Mouse (Mus musculus) liver, embryonic 14.5 days (tissue): ENCODE results near the gene Tpbg. TPM values are rescaled to one million over a fixed set of nuclear protein-coding genes. Genes with fewer than 3 reads are reported as not detected.

Experiments used
- ATAC-seq: fragments of 200-750 bp; cut with Nextera tagmentation; 2 replicates; pipeline ENCODE4 v1.8.0; 2017; ENCODE audit warnings: moderate number of reproducible peaks, mild to moderate bottlenecking, moderate library complexity; ENCODE audit not compliant: insufficient read depth
- DNase-seq, 3 experiments: peaks; one replicate each; pipeline ENCODE4 v3.0.0-alpha.2; 2012 to 2013; ENCODE audit warnings: low read depth in 3 of 3, low spot score in 3 of 3
- H3K27ac ChIP-seq: fragments of 300-500 bp; sonication (generic); 2 replicates; pipeline ENCODE4 v1.5.1; 2014; ENCODE audit warnings: moderate library complexity, mild to moderate bottlenecking, control low read depth, inconsistent platforms
- H3K27me3 ChIP-seq: fragments of 300-500 bp; sonication (generic); 2 replicates; pipeline ENCODE4 v1.6.1; 2014; ENCODE audit warnings: mild to moderate bottlenecking, low read length, moderate library complexity; ENCODE audit not compliant: control insufficient read depth, insufficient read depth
- H3K36me3 ChIP-seq: fragments of 300-500 bp; sonication (generic); replicated peaks from 2 replicates; pipeline ENCODE4 v1.6.1; 2014; ENCODE audit warnings: low read depth; ENCODE audit not compliant: control insufficient read depth, insufficient read depth
- H3K4me1 ChIP-seq, 2 experiments: fragments of 200-500 bp in 1 of 2; fragments of 300-500 bp in 1 of 2; sonication (generic) in 1 of 2; replicated peaks; 2 replicates each; pipeline ENCODE4 v1.6.1; 2012 to 2014; ENCODE audit warnings: antibody characterized with exemption in 1 of 2, inconsistent platforms in 1 of 2, low read length in 1 of 2; ENCODE audit not compliant: control insufficient read depth in 2 of 2, insufficient read depth in 2 of 2
- H3K4me2 ChIP-seq: fragments of 300-500 bp; sonication (generic); 2 replicates; pipeline ENCODE4 v1.6.1; 2014; ENCODE audit warnings: low read depth, mild to moderate bottlenecking, control low read depth, moderate library complexity
- H3K4me3 ChIP-seq, 2 experiments: fragments of 200-500 bp in 1 of 2; fragments of 300-500 bp in 1 of 2; sonication (generic) in 1 of 2; 2 replicates each; pipeline ENCODE4 v1.5.1; 2012 to 2014; ENCODE audit warnings: low read depth in 2 of 2, low read length in 2 of 2, mild to moderate bottlenecking in 2 of 2, control low read depth in 1 of 2, inconsistent platforms in 1 of 2, moderate library complexity in 1 of 2; ENCODE audit not compliant: insufficient read depth in 1 of 2
- H3K9ac ChIP-seq: fragments of 300-500 bp; sonication (generic); replicated peaks from 2 replicates; pipeline ENCODE4 v1.6.1; 2014; ENCODE audit warnings: mild to moderate bottlenecking, control low read depth, moderate library complexity
- H3K9me3 ChIP-seq: fragments of 300-500 bp; sonication (generic); 2 replicates; pipeline ENCODE4 v1.6.1; 2016; ENCODE audit warnings: low read length, mixed read lengths; ENCODE audit not compliant: control insufficient read depth
- CTCF ChIP-seq: IDR thresholded peaks from 2 replicates; pipeline ENCODE4 v1.5.1; 2016; ENCODE audit warnings: antibody characterized with exemption, low read depth, control low read depth
- EP300 ChIP-seq: IDR thresholded peaks from 2 replicates; pipeline ENCODE4 v1.6.1; 2016; ENCODE audit warnings: antibody characterized with exemption, low read depth
- WGBS: fragments of 180-500 bp; shearing (Covaris S2); extraction: QIAGEN DNeasy Blood & Tissue Kit; methylation state at CpG from one replicate; pipeline ENCODE4 v1.1.7; 2014; ENCODE audit not compliant: insufficient replicate concordance; 5-methylcytosine and 5-hydroxymethylcytosine counted together
- polyA plus RNA-seq, 2 experiments: library from polyadenylated mRNA; depleted of rRNA in 1 of 2; stranded (reverse) in 1 of 2; unstranded in 1 of 2; fragments of >200 nt; fragmentation: Nextera tagmentation in 1 of 2; extraction: Ambion mirVana in 1 of 2; gene quantifications; 2 replicates each; pipeline versions ENCODE4 v1.2.1 to v1.2.3; 2012 to 2014

The Tpbg gene
- polyA plus RNA-seq, 2 experiments, result 0.17 to 0.27 TPM

DNA sequence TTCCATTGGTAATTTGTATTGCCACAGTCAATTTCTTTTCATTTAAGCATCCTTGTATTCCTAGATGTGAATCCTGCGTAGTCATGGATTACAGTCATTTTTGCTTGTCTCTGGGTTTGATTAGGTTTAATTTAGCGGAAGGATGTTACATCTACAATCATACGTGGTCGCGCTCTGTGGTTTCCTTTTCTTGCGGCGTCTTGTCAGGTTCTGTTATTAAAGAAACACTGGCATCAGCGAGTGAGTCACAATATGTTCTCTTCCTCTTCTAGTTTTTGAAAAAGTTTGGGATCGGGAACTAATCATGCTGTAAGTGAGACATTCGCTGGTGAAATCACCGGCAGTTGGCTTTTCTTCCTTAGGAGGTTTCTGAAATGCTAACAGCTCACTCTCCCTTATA lies 21.4 kb upstream of the Tpbg start:
- no peaks in the 10 kb centered on the region for H3K27me3 ChIP-seq
- DNase-seq, result no peak
- no peaks in the 10 kb centered on the region for H3K4me1 ChIP-seq
- no peak overlapping the region for H3K4me2 ChIP-seq
- no peak overlapping the region for H3K9ac ChIP-seq
- no peak overlapping the region for H3K4me3 ChIP-seq
- H3K9me3 ChIP-seq, result no peaks in the 10 kb centered on the region
- 49% methylated on average over 11 of the region's 11 CpGs for WGBS
- H3K36me3 ChIP-seq, result no peaks in the 10 kb centered on the region
- no peak overlapping the region for H3K27ac ChIP-seq
- TF ChIP-seq CTCF (no peak), EP300 (no peak)
- ATAC-seq, result no peak

DNA sequence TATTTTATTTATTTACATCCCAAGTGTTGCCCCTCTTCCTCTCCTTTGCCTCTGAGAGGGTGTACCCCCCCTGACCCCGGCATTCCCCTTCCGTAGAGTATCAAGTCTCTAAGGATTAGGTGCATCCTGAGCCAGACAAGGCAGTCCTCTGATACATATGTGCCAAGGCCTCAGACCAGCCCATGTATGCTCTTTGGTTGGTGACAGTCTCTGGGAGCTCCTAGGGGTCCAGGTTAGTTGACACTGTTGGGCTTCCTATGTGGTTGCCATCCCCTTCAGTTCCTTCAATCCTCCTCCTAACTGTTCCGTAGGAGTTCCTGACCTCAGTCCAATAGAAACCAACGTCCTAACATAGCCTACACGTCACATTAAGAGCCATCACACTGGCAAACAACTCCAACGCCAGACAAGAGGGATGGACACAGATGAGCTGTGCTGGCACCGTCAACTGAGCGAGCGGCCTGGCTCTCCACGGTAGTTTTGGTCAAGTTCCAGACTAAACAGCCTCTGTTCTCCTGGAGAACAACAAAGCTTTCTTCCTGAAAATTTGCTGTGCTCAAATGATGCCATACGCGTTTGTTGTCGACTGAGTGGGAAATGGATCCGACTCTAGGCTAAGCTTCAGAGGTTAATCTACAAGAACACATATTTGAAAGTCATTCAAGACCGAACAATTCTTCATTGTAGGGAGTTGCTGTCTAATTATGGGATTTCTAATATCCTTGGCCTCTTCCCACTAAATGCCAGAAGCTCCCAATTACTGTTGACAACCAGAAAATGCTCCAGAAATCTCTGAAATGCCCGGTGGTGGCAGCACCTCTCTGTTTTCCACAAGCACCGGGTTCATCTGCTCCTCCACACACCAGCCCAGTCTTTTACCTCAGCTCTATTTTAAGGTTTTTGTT lies 6.4 kb upstream of the Tpbg start:
- ATAC-seq (no peak), DNase-seq (no peak)
- Histone ChIP-seq H3K4me2 (no peak overlapping the region), H3K9ac (no peak overlapping the region), H3K27me3 (no peaks in the 10 kb centered on the region), H3K4me3 (no peak overlapping the region), H3K9me3 (no peaks in the 10 kb centered on the region), H3K36me3 (no peaks in the 10 kb centered on the region), H3K27ac (no peak overlapping the region), H3K4me1 (no peaks in the 10 kb centered on the region)
- TF ChIP-seq EP300 (no peak), CTCF (no peak)
- 69% methylated on average over 17 of the region's 17 CpGs for WGBS

- H3K9me3 ChIP-seq, result no peaks in the 10 kb centered on the region
- WGBS, result 53% methylated on average over 3 of the region's 3 CpGs
- no peak for TF ChIP-seq CTCF
- TF ChIP-seq EP300, result no peak
- H3K36me3 ChIP-seq, result no peaks in the 10 kb centered on the region
- H3K4me1 ChIP-seq, result no peaks in the 10 kb centered on the region
- no peak overlapping the region for H3K4me2 ChIP-seq
- H3K4me3 ChIP-seq, result no peak overlapping the region
- ATAC-seq (no peak), DNase-seq (no peak)
- H3K27ac ChIP-seq, result no peak overlapping the region
- H3K27me3 ChIP-seq, result peaks cover 35% of the 10 kb centered on the region
- H3K9ac ChIP-seq, result no peak overlapping the region
These were observed 2.6 kb upstream of the Tpbg start for GRCm38 (mm10) chr9:85839626-85840025.

- DNase-seq (no peak), ATAC-seq (no peak)
- Histone ChIP-seq H3K36me3 (no peaks in the 10 kb centered on the region), H3K9ac (no peak overlapping the region), H3K27me3 (peaks cover 43% of the 10 kb centered on the region), H3K9me3 (no peaks in the 10 kb centered on the region), H3K4me3 (peak overlapping the region; percentile 17 to 39; a peak in 3 of 4 replicates), H3K4me2 (peak overlapping the region; percentile 56), H3K27ac (no peak overlapping the region), H3K4me1 (no peaks in the 10 kb centered on the region)
- WGBS, result 3% methylated on average over 16 of the region's 16 CpGs
- TF ChIP-seq EP300, result no peak
- TF ChIP-seq CTCF, result 0 out of 2 replicates have a peak, but pooled peaks have one; percentile 6
These were observed 289 bp upstream of the Tpbg start for GRCm38 (mm10) chr9:85841891-85842290.

DNA sequence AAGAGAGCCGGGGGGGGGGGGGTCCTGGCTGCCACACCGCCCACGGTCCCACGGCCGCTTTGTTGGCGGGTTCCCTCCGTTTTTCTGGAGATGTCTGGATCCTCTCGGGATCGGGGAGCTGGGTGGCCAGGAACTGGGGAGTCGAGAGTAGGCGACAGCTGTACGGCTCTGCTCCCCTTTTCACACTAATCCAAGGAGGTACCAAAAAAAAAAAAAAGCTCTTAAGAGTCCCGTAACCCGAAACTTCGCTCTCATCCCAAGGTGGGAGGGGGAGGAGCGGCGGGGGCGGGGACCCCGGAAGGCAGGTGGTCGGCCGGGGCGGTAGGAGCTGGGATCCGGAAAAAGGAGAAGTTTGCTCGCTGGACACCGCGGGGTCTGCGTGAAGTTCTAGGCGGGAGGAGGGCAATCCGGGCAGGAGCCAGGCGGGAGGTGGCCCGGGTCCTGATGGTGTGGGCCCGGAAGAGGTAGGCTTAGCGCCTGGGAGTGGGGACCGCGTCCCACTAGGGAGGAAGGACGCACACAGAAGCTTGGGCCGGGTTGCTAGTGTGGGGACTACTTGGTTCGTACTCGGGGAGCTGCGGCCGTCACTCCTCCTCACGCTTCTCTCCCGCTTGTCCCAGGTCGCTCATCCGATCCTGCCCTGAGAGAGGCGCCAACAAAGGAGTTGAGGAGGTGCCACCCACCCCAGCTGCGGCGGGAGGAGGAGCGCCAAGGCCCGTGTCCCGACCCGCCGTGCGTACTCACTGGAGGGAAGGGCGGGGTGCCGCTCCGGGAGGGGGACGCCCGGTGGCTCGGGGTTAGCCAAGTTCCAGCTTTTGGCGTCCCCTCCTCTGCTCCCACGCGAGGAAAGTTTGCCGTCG lies 1.1 kb downstream of the Tpbg start:
- ATAC-seq (no peak), DNase-seq (no peak)
- Histone ChIP-seq H3K9me3 (no peaks in the 10 kb centered on the region), H3K36me3 (no peaks in the 10 kb centered on the region), H3K4me1 (no peaks in the 10 kb centered on the region), H3K4me2 (peak overlapping the region; percentile 56), H3K9ac (no peak overlapping the region), H3K4me3 (peak overlapping the region; percentile 39 to 65), H3K27me3 (peaks cover 43% of the 10 kb centered on the region), H3K27ac (no peak overlapping the region)
- TF ChIP-seq EP300 (no peak), CTCF (no peak)
- WGBS, result under 1% methylated on average over 63 of the region's 65 CpGs
